Mouse (Mus musculus) frontal cortex, adult 2 months (tissue): ENCODE results near the gene 2510009E07Rik. TPM values are rescaled to one million over a fixed set of nuclear protein-coding genes. Genes with fewer than 3 reads are reported as not detected.

Source experiments
- DNase-seq, 2 experiments: peaks; one replicate each; pipeline ENCODE4 v3.0.0; 2022; ENCODE audit warnings: low spot score in 1 of 2; ENCODE audit errors: extremely low spot score in 1 of 2
- polyA plus RNA-seq: library from polyadenylated mRNA; depleted of rRNA; stranded (reverse); fragments of >200 nt; gene quantifications from 2 replicates; pipeline ENCODE4 v1.2.3, GENCODE M21; 2012

The 2510009E07Rik gene
- polyA plus RNA-seq, 1 experiment: 32.8 TPM

DNA sequence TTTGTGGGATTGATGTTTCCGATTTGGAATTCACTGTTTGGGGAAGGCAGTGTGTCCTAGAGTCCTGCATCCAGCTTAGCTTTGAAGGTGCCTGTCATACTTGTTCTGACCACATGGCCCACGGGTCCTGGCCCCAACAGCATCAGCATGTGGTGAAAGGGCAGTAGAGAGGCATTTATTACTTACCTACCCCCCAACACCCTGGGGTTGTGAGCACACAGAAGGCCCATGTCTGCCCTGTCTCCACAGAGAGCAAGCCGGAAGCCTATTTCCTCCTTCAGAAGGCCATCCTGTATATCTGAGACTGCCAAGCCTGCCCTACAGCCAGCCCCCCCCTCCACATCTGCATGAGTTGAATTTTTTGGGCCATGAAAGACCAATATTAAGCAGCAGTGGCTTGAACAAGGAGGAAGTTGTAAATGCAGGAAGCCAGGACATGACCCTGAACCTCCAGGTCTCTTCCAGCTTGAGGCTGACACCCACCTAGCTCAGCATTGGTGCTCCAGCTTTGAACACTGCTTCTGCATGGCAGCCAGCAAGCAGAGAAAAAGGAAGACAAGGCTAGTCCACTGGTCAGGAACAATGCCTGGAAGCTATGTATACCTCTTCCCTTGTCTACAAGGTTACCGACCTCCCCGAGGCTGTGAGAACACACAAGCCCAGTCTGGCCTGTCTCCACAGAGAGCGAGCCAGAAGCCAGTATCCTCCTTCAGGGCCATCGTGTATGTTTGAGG, 53.5 kb downstream of the 2510009E07Rik start:
- DNase-seq: no peak

DNA sequence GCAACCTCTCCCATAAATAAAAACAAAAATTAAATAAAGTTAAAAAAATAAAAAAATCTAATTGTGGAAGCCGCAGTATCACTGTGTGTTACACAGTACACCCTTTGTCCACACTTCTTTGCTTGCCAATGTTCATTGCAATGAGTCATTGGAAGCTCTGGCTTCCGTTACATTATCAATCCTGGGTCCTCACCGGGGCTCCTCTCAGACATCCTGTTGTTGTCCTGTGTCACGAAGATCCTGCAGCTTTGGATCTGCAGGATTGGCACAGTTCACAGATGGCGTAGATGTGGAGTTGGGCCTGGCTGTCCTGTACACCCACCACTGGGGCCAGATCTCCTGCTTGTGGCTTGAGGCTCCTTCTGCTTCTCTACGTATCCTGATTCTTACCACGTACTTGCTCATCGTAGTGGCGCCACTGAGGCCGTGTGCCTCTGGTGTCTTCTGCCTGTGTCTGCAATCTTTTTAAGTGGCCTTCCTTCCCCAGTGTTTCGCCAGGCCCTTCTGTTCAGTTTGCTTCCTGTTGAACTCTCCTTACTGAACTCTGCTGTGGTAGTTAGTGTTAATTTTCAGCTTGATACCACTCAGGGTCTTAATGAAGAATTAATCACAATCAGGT, 57.2 kb downstream of the 2510009E07Rik start:
- no peak for DNase-seq

DNA sequence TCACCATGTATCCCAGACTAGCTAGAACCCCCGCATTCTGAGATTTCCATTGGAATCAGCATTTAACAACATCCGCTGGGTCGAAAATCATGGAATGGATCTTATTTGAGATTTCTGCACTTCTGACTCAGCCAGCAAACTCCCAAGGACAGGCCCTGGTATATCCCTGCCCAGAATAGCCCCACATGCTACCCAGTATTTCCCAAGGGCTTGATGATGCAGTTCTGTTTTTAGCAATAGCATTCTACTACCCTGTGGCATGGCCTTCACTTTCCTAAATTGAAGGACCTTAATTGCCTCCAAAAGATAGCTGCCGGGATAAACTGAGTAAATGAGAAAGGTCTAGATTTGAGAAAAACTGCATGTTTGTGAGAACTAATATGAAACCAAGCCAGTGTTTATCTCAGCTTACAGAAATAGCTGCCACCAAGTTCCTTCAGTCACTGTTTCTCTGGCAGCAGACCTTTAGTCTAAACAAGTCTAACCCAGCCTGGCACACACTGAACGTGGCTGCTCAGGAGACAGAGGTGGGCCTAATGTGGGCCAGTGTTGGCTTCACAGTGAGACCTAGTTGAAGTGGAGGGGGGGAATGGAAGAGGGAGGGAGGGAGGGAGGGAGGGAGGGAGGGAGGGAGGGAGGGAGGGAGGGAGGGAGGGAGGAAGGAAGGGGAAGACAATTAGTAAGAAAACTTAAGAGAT, 58.2 kb downstream of the 2510009E07Rik start:
- no peak for DNase-seq

DNA sequence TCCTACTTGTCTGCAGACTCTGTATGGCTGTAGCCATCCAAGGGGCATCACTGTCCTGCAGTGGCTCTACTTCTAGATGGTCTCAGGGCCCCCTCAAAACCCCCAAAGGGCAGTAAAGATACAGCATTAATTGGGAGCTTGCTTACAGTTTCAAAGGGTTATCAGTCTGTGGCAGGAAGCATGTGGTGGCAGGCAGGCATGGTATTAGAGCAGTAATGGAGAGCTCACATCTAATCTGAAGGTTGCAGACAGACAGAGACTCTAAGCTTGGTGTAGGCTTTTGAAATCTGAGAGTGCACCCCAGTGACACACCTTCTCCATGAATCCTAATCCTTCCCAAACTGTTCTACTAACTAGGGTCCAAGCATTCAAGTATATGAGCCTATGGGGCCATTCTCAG, 60.0 kb downstream of the 2510009E07Rik start:
- DNase-seq: no peak

DNA sequence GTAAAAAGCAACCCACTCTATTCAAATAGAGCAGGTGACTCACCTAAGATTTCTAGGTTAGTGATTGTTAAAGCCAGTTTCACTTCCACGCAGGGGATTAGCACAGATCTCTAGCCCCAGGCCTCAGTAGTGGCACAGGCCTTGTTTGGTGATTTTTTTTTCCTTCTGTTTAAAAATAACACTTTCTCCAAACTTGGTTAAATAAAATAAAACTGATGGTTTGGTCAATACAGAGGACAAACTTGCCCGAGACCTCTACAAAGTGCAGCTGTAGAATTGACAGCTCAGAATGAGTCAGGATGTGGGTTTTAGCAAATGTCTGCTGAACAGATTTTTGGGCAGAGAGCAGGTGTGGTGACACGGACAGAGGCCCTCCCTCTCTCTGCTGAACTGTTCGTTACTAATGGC, 62.6 kb downstream of the 2510009E07Rik start:
- no peak for DNase-seq

DNA sequence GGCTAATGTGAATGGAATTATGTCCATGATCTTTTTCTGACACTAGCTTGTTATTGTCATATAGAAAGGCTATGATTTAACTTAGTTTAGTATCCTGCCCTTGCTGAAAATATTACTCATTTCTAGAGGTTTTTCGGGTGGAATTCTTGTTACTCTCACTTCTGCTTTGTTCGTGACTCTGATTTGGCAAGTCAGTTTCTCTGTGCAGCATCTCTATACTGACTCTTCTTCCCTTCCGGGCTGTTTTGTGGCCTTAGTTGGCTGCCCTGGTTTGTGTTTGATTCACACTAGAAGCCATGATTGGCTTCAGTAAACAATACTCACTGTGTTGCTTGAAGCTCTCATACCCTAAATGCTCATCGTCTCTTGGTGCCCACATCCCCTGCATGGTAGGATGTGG, 63.9 kb downstream of the 2510009E07Rik start:
- DNase-seq: no peak

DNA sequence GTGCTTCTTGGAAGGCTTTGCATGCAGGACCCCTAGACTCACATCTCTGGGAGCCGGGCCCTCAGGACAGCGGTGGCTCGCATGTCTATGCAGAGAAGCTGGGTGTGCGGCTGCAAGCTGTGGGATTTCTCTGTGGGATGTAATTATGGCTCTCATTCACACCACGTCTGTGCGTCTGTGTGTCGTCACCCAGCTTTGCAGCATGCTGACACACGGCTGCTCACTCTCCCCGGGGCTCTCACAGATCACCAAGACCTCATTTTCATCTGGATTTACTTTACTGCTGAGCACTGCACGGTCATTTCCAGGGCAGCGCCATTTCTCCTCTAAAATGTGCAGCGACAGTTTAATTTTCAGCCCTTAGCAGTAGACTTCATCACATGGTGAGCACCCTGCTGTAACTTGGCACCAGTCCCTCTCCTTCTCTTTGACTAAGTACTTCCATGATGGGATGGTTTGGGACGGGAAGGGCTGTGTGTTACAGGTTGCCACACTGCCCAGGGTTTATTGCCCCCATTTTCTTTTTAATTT, 66.3 kb downstream of the 2510009E07Rik start:
- peak in 1 of 2 experiments; percentile 62 for DNase-seq

DNA sequence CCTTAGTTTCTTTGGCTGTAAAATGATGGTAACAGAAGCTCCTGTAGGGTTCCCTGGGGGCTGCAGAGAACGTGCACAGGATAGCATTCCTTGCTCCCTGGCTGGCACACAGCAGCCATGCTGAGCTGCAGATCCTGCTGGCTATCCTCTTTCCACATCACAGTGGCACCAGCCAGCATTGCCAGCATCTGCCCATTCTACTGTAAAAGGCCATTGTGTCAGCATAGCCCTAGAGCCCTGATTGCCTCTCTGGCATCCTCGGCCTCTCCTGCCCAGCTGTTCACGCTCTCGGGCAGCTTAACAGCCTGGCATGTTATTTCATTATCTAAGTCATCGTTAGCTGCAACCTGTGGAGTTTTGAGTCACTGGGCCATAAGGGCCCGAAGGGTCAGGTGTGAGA, 67.2 kb downstream of the 2510009E07Rik start:
- no peak for DNase-seq

- DNase-seq: no peak
Measured at GRCm38 (mm10) chr16:21625784-21626634, 68.5 kb downstream of the 2510009E07Rik start.

DNA sequence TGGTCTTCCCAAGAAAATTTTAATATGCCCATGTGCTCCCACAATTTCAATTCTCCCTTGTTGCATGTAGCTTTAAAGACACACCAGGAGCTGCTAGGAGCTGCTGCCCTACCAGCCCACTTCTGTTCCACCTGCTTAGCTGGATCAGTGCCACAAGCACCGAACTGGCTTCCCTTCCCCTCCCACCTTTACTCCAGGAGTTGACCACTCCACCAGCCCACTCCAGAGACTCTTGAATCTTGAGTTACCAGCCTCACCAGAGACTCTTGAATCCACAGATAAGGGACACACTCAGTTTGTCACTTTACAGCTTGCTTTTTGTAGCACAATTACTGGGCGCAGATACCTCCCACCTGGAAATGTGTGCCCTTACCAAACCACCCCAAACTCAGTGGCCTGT, 73.8 kb downstream of the 2510009E07Rik start:
- no peak for DNase-seq

DNA sequence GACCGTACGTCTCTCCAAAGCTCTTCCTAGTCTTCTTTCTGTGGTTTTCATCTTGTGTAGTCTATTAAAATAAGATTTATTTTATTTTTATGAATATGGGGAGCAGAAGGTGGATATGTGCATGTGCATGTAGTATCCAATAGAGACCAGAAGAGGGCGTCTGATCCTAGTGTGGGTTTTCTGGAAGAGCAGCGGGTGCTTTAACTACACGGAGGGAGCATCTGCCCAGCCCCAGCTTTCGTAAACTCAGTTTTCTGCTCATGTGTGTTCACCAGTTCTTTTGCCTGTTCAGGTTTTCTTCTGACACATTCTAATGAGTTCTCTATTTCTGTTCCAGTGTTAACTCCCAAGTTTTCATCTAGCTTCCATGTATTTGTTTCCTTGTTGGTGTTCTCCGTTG, 78.7 kb downstream of the 2510009E07Rik start:
- DNase-seq: peak in 1 of 2 experiments; percentile 57

DNA sequence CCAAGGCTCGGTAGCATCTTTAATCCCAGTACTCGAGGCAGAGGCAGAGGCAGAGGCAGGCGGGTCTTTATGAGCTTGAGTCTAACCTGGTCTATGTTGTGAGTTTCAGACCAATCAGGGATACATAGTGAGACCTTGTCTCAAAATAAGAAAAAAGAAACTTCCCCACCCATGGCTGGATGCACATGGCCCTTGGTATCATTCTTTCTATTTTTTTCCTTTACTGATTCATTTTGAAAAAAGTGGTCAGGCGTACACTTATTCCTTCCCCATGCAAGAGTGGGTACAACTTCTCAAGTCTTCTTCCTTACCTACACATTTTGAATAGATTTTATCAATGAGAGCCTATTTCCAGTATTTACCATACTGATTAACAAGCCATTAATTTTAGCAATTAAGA, 84.0 kb downstream of the 2510009E07Rik start:
- no peak for DNase-seq

GRCm38 (mm10) chr16:21608176-21608865, 86.1 kb downstream of the 2510009E07Rik start:
- no peak for DNase-seq

DNA sequence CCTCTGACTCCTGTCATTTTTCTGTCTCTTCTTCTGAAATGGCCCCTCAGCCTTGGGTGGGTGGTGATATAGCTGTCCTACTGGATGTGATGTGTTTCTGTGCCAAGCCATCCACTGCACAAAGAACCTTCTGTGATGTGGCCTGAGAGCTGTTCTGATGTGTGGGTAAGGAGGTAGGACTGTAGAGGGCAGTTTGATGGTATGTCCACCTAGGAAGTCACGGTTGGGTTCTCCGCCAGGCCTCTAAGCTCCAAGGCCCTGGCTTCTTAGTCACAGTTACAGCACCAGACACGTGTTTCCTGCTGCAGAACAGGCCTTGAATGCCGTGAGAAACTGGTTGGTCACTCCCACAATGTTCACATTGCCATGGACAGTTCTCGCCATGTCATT, 86.8 kb downstream of the 2510009E07Rik start:
- no peak for DNase-seq

- peak in 1 of 2 experiments; percentile 36 for DNase-seq
Measured at GRCm38 (mm10) chr16:21607021-21607650, 87.3 kb downstream of the 2510009E07Rik start.

- peak in 1 of 2 experiments; percentile 32 for DNase-seq
Measured at GRCm38 (mm10) chr16:21606249-21607020, 88.0 kb downstream of the 2510009E07Rik start.

- no peak for DNase-seq
Measured at GRCm38 (mm10) chr16:21604354-21604753, 90.1 kb downstream of the 2510009E07Rik start.
